Mouse (Mus musculus) WW6 (cell line): Measurements from ENCODE around the gene Rmi1.
"Not testable (repeated sequence)": the region's sequence is repeated elsewhere in the genome, so short reads cannot be mapped to it uniquely, and the experiment has no call there.

Source experiments
- DNase-seq: peaks from one replicate; pipeline ENCODE4 v3.0.0-alpha.2; 2013; ENCODE audit warnings: low read depth, low spot score

Rmi1 gene

GRCm38 (mm10) chr13:58401135-58402002, 679 bp upstream of the Rmi1 start:
- peak; percentile 52 for DNase-seq

- no peak for DNase-seq
Measured at GRCm38 (mm10) chr13:58402744-58403110, 679 bp downstream of the Rmi1 start.

- DNase-seq: not testable (repeated sequence)
Measured at GRCm38 (mm10) chr13:58403243-58403642, 1.2 kb downstream of the Rmi1 start, which contains the start of gene Hnrnpk. Gene Hnrnpk, minus strand, starts transcription at chr13:58403343.

- DNase-seq: no peak
Measured at GRCm38 (mm10) chr13:58411073-58411472, 9.0 kb downstream of the Rmi1 start.

- no peak for DNase-seq
Measured at GRCm38 (mm10) chr13:58415374-58415773, 13.3 kb downstream of the Rmi1 start.

- DNase-seq: no peak
Measured at GRCm38 (mm10) chr13:58415838-58416237, 13.8 kb downstream of the Rmi1 start.

- no peak for DNase-seq
Measured at GRCm38 (mm10) chr13:58418656-58419055, 16.6 kb downstream of the Rmi1 start.

- DNase-seq: no peak
Measured at GRCm38 (mm10) chr13:58419266-58419665, 17.2 kb downstream of the Rmi1 start.

GRCm38 (mm10) chr13:58421026-58421425, 19.0 kb downstream of the Rmi1 start:
- no peak for DNase-seq

GRCm38 (mm10) chr13:58422242-58422641, 20.2 kb downstream of the Rmi1 start:
- DNase-seq: no peak

GRCm38 (mm10) chr13:58423061-58423660, 21.1 kb downstream of the Rmi1 start:
- no peak for DNase-seq

GRCm38 (mm10) chr13:58439716-58440115, 37.7 kb downstream of the Rmi1 start:
- DNase-seq: no peak

GRCm38 (mm10) chr13:58443326-58443725, 41.3 kb downstream of the Rmi1 start:
- no peak for DNase-seq

- no peak for DNase-seq
Measured at GRCm38 (mm10) chr13:58443787-58444186, 41.7 kb downstream of the Rmi1 start.

- DNase-seq: no peak
Measured at GRCm38 (mm10) chr13:58446541-58446940, 44.5 kb downstream of the Rmi1 start.

GRCm38 (mm10) chr13:58450459-58451182, 48.6 kb downstream of the Rmi1 start:
- DNase-seq: no peak

- no peak for DNase-seq
Measured at GRCm38 (mm10) chr13:58452246-58452645, 50.2 kb downstream of the Rmi1 start.

- DNase-seq: no peak
Measured at GRCm38 (mm10) chr13:58452651-58453413, 50.8 kb downstream of the Rmi1 start.

GRCm38 (mm10) chr13:58453541-58453940, 51.5 kb downstream of the Rmi1 start:
- DNase-seq: no peak

GRCm38 (mm10) chr13:58456547-58456946, 54.5 kb downstream of the Rmi1 start:
- no peak for DNase-seq

GRCm38 (mm10) chr13:58458811-58459210, 56.8 kb downstream of the Rmi1 start:
- DNase-seq: not testable (repeated sequence)
